Mouse (Mus musculus): ENCODE results near the gene Plk5. TPM values are rescaled to one million over a fixed set of nuclear protein-coding genes. Genes with fewer than 3 reads are reported as not detected.

Plk5 gene
- polyA plus RNA-seq, 1 experiment from 2014 or later, result 0.08 TPM

- Histone ChIP-seq H3K27ac (ENCODE audit: low read depth) (no peak overlapping the region), H3K4me2 (ENCODE audit: low read depth, low read length) (no peak overlapping the region; the same call in 1 of the 2 replicates), H3K9me3 (ENCODE audit: low read length) (no peaks in the 10 kb centered on the region), H3K9ac (replicated peaks) (no peak overlapping the region), H3K36me3 (replicated peaks; ENCODE audit: insufficient read depth, low read length) (peaks cover 24% of the 10 kb centered on the region), H3K4me1 (ENCODE audit: insufficient read depth) (peaks cover 46% of the 10 kb centered on the region), H3K4me3 (ENCODE audit: low read depth, low read length) (no peak overlapping the region), H3K27me3 (ENCODE audit: insufficient read depth, low read length) (peaks cover 10% of the 10 kb centered on the region; the same call in 1 of the 2 replicates)
- WGBS (ENCODE audit: insufficient replicate concordance), result 18% methylated on average over 2 of the region's 2 CpGs
- no peak for DNase-seq
- TF ChIP-seq EP300 (IDR thresholded peaks at IDR 0.05; ENCODE audit: low read depth), result no peak
- no peak for TF ChIP-seq CTCF (IDR thresholded peaks at IDR 0.05; ENCODE audit: low read depth)
- no peak for ATAC-seq
Measured at GRCm38 (mm10) chr10:80388731-80389130, 32.5 kb downstream of the Plk5 start.

GRCm38 (mm10) chr10:80389185-80389708 is 33.0 kb downstream of the Plk5 start:
- Histone ChIP-seq H3K36me3 (replicated peaks; ENCODE audit: insufficient read depth, low read length) (peaks cover 29% of the 10 kb centered on the region), H3K9ac (replicated peaks) (no peak overlapping the region), H3K27me3 (ENCODE audit: insufficient read depth, low read length) (peaks cover 10% of the 10 kb centered on the region; the same call in 1 of the 2 replicates), H3K4me2 (ENCODE audit: low read depth, low read length) (no peak overlapping the region), H3K27ac (ENCODE audit: low read depth) (no peak overlapping the region), H3K4me1 (ENCODE audit: insufficient read depth) (peaks cover 43% of the 10 kb centered on the region), H3K4me3 (ENCODE audit: low read depth, low read length) (no peak overlapping the region), H3K9me3 (ENCODE audit: low read length) (no peaks in the 10 kb centered on the region)
- DNase-seq (no peak), ATAC-seq (no peak)
- 54% methylated on average over 4 of the region's 4 CpGs for WGBS (ENCODE audit: insufficient replicate concordance)
- TF ChIP-seq CTCF (IDR thresholded peaks at IDR 0.05; ENCODE audit: low read depth), result no peak
- no peak for TF ChIP-seq EP300 (IDR thresholded peaks at IDR 0.05; ENCODE audit: low read depth)

GRCm38 (mm10) chr10:80390697-80391096 is 34.4 kb downstream of the Plk5 start:
- no peaks in the 10 kb centered on the region for H3K9me3 ChIP-seq (ENCODE audit: low read length)
- H3K27me3 ChIP-seq (ENCODE audit: insufficient read depth, low read length), result peaks cover 10% of the 10 kb centered on the region; the same call in 1 of the 2 replicates
- no peak for TF ChIP-seq EP300 (IDR thresholded peaks at IDR 0.05; ENCODE audit: low read depth)
- H3K27ac ChIP-seq (ENCODE audit: low read depth), result no peak overlapping the region
- DNase-seq (no peak), ATAC-seq (no peak)
- peaks cover 42% of the 10 kb centered on the region for H3K36me3 ChIP-seq (replicated peaks; ENCODE audit: insufficient read depth, low read length)
- H3K4me2 ChIP-seq (ENCODE audit: low read depth, low read length), result no peak overlapping the region
- H3K9ac ChIP-seq (replicated peaks), result no peak overlapping the region
- H3K4me1 ChIP-seq (ENCODE audit: insufficient read depth), result peaks cover 28% of the 10 kb centered on the region
- WGBS (ENCODE audit: insufficient replicate concordance), result 78% methylated on average over 9 of the region's 9 CpGs
- H3K4me3 ChIP-seq (ENCODE audit: low read depth, low read length), result no peak overlapping the region

GRCm38 (mm10) chr10:80392687-80393086 is 36.4 kb downstream of the Plk5 start:
- Histone ChIP-seq H3K4me2 (ENCODE audit: low read depth, low read length) (no peak overlapping the region), H3K4me1 (ENCODE audit: insufficient read depth) (peaks cover 20% of the 10 kb centered on the region), H3K9me3 (ENCODE audit: low read length) (no peaks in the 10 kb centered on the region), H3K27ac (ENCODE audit: low read depth) (no peak overlapping the region), H3K36me3 (replicated peaks; ENCODE audit: insufficient read depth, low read length) (peaks cover 42% of the 10 kb centered on the region), H3K9ac (replicated peaks) (no peak overlapping the region), H3K4me3 (ENCODE audit: low read depth, low read length) (no peak overlapping the region), H3K27me3 (ENCODE audit: insufficient read depth, low read length) (no peaks in the 10 kb centered on the region)
- 81% methylated on average over 5 of the region's 5 CpGs for WGBS (ENCODE audit: insufficient replicate concordance)
- DNase-seq, result no peak
- TF ChIP-seq CTCF (IDR thresholded peaks at IDR 0.05; ENCODE audit: low read depth), result no peak
- TF ChIP-seq EP300 (IDR thresholded peaks at IDR 0.05; ENCODE audit: low read depth), result no peak
- no peak for ATAC-seq

- no peak overlapping the region for H3K4me2 ChIP-seq (ENCODE audit: low read depth, low read length)
- DNase-seq (no peak), ATAC-seq (no peak)
- TF ChIP-seq CTCF (IDR thresholded peaks at IDR 0.05; ENCODE audit: low read depth), result no peak
- no peak for TF ChIP-seq EP300 (IDR thresholded peaks at IDR 0.05; ENCODE audit: low read depth)
- H3K36me3 ChIP-seq (replicated peaks; ENCODE audit: insufficient read depth, low read length), result peaks cover 42% of the 10 kb centered on the region
- no peaks in the 10 kb centered on the region for H3K9me3 ChIP-seq (ENCODE audit: low read length)
- H3K27ac ChIP-seq (ENCODE audit: low read depth), result no peak overlapping the region
- no peaks in the 10 kb centered on the region for H3K27me3 ChIP-seq (ENCODE audit: insufficient read depth, low read length)
- no peak overlapping the region for H3K9ac ChIP-seq (replicated peaks)
- peaks cover 19% of the 10 kb centered on the region for H3K4me1 ChIP-seq (ENCODE audit: insufficient read depth)
- 93% methylated on average over 34 of the region's 35 CpGs for WGBS (ENCODE audit: insufficient replicate concordance)
- no peak overlapping the region for H3K4me3 ChIP-seq (ENCODE audit: low read depth, low read length)
Measured at GRCm38 (mm10) chr10:80395025-80395627, 38.9 kb downstream of the Plk5 start.

GRCm38 (mm10) chr10:80396822-80397523 is 40.7 kb downstream of the Plk5 start:
- Histone ChIP-seq H3K4me2 (ENCODE audit: low read depth, low read length) (peak overlapping the region; percentile 95), H3K27me3 (ENCODE audit: insufficient read depth, low read length) (no peaks in the 10 kb centered on the region), H3K9me3 (ENCODE audit: low read length) (no peaks in the 10 kb centered on the region), H3K4me1 (ENCODE audit: insufficient read depth) (peaks cover 33% of the 10 kb centered on the region), H3K4me3 (ENCODE audit: low read depth, low read length) (no peak overlapping the region), H3K36me3 (replicated peaks; ENCODE audit: insufficient read depth, low read length) (peaks cover 42% of the 10 kb centered on the region), H3K27ac (ENCODE audit: low read depth) (no peak overlapping the region), H3K9ac (replicated peaks) (peak overlapping the region; percentile 71; the same call in 1 of the 2 replicates)
- WGBS (ENCODE audit: insufficient replicate concordance), result 71% methylated on average over 11 of the region's 11 CpGs
- TF ChIP-seq EP300 (IDR thresholded peaks at IDR 0.05; ENCODE audit: low read depth), result no peak
- TF ChIP-seq CTCF (IDR thresholded peaks at IDR 0.05; ENCODE audit: low read depth), result no peak
- ATAC-seq (no peak), DNase-seq (no peak)
